Mouse (Mus musculus) telencephalon, adult 2 months (tissue): ENCODE measurements at regions not wholly inside any gene's neighbourhood (a gene's known extent, or its start where the extent isn't known, plus 50 kb on each side); places are given as distances from the start of the nearest gene placed in this dataset.
"Not testable (repeated sequence)": the region's sequence is repeated elsewhere in the genome, so short reads cannot be mapped to it uniquely, and the experiment has no call there.

Experiments
- DNase-seq: peaks from one replicate; pipeline ENCODE4 v3.0.0-alpha.2; 2011; ENCODE audit warnings: low read depth, low spot score

DNA sequence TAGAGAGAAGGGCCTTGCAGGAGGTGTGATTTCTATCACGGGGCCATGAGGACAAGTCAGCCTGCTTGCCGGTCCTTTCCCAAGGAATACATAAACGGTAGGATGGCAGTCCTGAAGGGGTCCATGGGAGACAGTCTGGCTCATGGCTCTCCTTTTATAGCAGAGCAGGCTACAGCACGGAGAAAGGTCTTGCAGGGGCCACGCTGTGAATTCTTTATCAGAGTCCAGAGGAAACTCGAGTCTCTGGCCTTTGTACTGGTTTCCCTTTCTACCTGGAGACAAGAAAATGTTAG lies 1984.0 kb downstream of the 4930444P10Rik start:
- no peak for DNase-seq

DNA sequence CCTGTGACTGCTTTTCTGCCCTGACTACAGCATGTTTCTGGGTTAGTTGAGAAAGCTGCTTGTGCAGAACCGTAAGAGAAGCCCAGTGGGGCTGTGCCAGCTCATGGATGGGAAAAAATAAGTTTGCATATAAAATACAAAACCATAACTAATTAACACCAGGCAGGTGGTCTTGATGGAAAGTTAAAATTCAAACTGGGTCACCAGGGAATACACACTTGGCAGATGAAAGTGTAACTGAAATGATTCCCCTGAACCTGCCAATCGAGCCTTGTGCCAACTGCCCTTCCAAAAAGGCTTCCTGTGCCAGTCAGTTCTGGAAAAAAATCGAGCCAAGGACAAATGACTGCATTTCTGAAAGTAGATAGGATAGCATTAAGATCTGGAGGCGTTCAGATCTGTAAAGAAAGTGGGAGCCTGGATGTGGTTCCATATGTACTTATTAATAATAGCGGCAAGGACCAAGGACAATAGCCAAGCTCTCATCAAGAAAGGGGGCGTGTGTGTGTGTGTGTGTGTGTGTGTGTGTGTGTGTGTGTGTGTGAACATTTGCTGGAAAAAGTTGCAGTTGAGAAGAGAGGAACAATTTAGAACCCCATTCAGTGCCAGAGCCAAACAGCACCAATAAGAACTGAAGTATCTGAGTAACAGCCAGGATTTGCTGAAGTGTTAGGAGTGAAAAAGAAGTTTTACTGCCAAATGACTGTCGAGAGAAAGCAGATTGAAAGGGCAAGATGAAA lies 1984.5 kb downstream of the 4930444P10Rik start:
- peak; percentile 38 for DNase-seq

DNA sequence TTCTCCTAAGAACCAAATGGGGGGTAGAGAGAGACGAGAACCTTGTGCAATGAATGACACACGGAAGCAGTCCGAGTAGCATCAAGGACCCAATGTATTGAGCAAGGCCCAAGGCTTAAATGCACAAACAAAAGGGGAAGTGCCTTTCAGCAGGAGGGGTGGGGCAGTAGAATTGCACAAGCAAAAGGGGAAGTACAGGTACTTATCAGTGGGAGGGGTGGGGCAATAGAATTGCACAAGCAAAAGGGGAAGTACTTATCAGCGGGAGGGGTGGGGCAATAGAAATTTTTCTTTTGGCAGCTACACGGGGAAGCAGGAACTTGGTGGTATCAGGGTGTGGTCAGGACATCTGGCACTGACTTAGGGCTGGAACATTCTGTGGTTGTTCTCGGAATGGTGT lies 1987.6 kb downstream of the 4930444P10Rik start:
- DNase-seq = not testable (repeated sequence)

DNA sequence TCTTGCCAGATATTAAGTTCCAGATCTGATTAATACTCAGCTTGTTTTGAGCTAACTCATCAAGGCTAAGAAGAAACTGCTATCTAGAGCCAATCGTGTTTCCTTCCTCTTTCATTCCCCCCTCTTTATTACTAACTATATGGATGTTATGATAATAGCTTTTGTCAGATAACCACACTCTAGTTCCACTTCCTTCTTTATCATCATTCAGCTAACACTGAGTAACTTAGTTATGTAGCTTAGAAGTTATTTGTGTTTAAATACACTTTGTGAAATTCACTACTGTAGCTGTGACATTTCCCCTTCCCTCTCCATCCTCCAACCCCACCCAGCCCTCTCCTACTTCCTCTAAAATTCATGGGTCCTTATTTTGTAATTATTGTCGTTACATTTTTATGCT lies 1988.6 kb downstream of the 4930444P10Rik start:
- no peak for DNase-seq

DNA sequence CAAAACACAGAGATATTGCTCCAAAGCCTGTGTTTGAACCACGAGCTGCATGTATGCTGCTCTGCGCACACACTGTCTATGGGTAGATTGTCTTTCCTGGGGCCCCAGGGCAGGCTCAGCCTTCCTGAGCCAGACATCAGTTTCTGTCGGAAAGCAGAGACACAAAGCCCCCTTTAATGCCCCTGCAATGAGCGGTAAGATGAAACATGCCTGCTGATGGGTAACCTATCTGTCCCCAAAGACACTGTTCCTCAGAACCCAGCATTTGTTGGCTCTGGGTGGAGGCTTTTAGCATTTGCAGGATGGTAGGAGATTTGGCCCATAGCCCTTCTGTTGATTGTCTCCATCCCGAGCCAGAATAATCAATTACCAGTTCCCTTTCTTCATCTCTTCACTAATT lies 1994.1 kb downstream of the 4930444P10Rik start:
- DNase-seq = no peak

DNA sequence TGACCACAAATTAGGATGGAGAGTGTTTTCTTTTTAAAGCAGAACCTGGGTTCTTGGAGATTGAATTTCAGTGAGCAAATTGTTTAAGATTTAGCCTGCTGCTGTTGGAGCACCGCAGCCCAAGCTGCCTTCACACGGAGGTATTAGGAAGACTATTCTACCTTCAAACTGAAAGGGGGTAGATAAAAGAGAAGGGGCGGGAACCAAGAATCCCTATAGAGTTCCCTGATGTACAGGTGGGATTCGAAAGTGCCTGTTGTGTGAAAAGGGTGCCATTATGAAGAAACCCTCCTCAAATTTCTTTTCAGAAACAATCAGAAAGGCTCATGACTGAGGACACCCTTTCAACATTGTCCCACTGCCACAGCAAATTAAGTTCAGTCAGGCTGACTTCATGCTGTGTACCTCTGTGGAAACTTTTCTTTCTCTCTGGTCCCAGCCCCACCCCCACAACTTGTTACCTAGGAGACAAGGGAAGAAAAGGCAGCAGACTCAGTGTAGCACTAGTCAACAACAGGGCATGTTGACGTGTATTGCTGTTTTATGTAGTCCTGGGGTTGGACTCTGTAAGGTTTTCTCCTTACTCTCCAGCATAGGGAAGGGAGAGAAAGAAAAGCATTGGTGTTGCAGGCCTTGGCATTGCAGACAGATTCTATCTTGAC lies 1995.4 kb downstream of the 4930444P10Rik start:
- no peak for DNase-seq

DNA sequence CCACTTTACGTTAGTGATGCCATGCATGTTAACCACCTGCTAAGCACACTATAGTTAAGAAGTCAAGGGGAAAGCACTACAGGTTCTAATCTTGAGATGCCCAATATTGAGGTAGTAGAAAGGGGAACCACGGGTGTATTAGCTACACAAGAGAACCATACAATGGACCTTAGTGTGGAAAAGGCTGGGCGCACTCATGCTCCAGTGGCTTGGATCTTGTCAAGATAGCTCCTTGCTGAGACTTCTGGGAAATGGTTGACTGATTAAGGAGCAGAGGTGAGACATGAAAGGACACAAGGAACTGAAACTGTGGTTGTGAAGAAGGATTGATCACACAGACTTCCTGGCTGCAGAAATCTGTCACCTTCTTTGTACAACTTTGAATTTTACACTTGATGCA lies 2028.3 kb downstream of the 4930444P10Rik start:
- DNase-seq = no peak

DNA sequence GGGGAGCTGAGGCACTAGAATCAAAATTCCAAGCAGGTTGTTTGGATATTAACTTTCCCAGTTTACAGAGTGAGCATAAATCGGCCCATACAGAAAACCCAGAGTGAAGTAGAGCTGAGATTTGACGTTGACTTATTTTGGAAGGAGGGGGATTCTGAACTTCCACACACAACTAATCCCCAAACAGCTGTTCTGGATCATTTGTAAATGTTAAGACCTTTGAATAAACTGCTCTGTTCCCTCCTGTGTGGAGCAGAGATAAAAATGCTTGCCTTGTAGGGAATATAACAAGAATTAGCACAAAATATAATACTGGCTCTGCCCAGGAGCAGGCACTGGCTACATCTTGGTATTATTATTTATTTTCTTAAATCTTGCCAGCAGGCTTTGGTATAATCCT lies 2057.0 kb downstream of the 4930444P10Rik start:
- DNase-seq = no peak

DNA sequence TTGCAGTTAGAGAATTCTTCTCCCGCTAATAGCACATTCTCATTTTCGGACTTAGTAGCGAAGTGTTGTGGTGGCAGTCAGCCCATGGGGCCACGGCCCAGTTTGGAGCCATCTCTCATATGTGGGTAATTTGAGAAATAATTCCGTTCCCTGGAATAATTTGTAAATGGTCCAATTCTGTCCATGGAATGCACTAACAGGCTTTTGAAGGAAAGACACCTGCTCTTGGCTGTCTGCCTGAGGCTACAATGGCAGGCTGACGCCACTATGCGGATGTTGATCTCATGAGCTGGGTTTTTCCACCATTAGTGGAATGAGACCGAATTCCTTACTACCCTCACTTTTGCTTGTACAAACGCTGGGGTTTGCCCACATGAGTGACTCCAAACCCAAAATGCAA lies 2081.6 kb downstream of the 4930444P10Rik start:
- DNase-seq = no peak

DNA sequence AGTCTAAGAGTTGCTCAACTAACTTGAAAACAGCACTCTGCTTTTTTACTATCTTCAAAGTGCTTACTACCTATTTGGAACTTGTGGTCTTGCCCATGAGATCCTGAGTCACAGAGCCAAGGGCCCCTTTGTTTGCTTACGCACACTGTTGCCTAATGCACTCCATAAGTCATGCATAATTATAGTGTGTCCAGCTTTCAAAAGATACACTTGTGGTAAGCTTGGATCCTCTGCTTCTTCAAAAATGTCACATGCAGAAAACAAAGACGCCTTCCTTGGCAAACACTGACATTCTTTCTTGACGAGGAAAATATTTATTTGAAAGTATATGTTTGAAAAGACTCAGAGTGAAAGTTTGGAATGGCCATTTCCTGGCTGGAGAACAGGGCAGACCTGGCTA lies 2082.3 kb downstream of the 4930444P10Rik start:
- DNase-seq = no peak

DNA sequence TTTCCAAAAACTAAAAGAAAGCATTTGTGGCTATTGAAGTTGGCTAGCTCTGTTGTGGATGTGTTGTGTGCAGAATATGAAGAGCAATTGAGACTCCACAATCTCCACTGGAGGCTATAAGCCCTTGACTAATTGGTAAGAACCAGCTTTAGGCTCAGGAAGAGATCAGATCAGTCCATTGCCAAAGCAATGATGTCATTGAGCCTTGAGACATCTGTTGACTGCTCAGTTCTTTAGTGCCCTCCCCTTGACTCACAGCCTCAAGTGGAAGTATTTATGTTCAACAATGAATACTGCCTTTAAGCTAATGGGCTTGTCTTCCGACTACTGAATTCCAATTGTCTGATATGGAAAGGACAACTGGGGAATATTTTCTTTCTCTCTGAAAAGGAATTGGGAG lies 2090.6 kb downstream of the 4930444P10Rik start:
- DNase-seq = no peak

DNA sequence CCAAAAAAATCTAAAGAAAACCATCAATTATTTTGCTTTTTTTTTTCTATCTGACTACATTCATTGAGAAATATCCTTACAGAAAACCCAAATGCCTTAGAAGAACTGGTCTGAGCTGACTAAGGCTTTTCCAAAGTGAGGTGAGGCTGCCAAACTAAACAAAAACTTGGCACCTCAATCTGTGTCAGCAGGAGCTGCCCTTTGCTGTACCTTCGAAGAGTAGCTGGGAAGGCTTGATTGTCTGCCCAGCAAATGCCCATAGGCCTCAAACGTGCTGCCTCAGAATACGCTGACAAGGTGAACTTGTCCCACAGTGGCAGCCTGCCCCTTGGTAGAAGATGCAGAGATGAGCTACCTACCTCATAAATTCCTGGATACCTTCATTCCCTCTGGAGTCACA lies 2091.7 kb downstream of the 4930444P10Rik start:
- no peak for DNase-seq

DNA sequence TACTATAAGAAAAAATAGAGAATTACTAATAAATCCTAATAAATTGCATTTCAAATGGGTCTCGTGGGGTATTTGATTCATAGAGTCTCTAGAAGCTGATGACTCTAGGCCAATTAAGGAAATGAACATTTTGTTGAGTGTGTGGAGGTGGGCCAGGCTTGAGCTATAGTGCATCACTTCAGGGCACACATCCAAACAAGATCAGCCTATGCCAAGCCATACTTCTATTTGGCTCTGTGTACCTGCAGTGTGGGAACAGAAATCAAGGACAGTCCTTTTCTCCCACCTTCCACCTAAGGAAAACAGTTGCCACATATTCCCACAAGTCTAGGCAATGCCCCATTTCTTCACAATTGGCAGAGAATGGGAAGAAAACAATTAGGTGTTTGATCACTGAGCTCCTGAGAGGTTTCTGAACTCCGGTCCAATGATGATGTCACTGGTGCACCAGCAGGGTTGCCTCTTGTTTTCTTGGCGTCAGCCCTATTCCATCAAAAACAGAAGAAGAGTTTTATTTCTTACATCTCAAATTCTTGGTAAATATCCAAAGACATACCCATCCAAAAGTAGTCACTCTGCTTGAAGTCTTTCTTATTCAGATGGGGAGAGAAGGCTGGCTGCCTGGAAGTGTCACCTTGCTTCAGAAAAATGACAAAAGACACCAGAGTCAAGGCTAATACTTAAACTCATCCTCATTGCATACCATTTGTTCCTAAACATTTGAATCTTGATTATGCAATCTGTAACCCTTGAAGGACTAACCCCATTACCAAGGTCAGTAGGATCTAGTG lies 2092.3 kb downstream of the 4930444P10Rik start:
- no peak for DNase-seq

DNA sequence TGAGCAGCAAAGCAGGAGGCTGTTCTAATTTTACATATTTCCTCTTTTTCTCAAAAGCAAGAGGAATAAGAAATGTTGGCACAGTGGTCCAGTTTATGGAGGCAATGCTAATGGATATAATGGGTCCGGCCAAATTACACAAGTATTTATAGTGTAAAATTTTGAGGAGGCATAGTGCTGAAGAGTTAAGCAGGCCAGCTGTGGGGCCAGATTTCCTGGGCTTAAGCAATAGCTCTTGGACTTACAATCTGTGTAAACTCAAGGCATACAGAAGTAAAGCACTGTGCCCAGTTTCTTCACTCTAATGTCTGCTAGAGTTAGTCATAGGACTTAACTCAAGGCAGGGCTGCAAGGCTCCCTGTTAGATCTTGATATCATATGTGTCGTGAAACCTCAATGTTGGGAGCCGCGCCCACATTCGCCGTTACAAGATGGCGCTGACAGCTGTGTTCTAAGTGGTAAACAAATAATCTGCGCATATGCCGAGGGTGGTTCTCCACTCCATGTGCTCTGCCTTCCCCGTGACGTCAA lies 2094.9 kb downstream of the 4930444P10Rik start:
- no peak for DNase-seq

DNA sequence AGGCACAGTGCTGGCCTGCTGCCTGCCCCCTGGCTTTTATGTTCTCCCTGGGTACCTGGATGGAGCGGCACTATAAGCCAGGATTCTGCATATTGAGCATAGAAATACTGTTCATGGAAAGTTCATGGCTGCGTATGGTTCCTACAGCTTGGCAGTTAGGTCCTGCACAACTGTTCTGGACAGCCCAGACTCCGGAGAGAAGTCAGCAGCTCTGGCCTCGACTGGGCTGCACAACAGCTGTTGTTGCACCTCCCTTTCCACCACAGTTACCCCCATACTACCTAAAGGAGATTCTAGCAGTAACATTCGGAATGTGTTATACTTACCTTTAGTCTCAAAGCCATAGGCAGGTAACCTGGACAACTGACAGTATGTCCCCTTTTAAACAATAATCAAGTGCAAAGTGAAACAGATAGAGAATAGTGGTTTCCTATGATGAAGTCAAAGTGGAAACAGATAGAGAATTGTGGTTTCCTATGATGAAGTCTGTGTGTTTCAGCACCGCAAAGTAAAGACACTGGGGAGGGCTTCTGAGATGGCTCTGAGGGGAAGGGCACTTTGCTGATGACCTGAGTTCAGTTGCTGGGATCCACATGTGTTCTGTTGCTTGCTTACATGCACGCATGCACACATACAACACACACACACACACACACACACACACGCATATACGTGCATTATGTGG lies 2099.2 kb downstream of the 4930444P10Rik start:
- DNase-seq = no peak

DNA sequence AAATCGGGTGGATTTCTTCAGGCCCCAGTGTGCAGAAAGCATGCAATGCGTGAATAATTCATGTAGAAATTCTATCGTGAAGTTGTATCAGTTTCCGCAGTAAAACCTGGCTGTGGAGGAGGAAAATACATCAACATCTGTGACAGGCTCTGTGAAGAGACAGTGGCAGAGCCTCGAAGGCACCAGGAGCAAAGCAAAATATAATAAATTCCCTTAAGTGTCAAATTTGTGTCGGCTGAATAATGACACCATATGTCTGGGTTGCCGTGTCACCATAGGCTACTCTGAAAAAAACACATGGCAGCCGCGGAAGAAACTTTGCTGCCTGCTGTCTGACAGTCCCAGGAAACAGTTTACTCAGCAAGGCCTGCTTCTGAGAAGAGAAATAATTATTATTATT lies 2100.1 kb downstream of the 4930444P10Rik start:
- no peak for DNase-seq

DNA sequence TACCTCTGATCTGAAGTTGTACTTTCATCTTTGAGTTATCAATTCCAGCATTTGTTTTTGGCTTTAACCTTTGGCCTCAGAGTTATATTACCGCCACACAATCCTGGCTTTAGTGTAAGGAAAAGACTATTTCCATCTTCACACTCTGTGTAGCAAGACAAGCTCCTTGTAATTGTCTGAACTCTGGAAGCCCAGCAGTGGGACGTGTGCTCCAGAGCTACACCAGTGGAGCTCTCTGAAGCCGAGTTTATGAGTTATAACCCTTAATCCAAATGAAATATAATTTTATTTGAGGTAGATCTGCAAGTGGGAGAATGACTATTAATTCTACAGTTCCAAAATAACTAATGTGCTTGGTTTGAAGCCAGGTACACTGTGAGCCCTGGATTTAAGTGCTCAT lies 2103.8 kb downstream of the 4930444P10Rik start:
- no peak for DNase-seq

DNA sequence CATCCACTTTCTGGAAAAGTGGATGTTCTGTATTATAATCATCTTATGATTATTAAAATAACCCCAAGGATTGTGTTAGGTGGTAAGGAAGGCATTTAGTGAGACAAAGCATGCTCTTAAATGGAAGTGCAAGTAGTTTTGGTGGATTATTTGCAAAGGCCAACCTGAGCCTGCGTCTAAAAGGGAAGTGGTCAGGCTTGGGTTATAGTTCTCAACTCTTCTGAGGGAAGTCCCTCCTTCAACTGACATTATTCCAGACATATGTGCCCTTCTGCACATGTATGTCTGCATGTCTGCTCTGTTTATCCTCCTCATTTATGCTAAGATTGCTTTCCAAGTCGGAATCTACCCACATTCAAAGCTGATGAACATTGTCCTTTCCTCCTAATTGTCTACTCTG lies 2108.3 kb downstream of the 4930444P10Rik start:
- no peak for DNase-seq

DNA sequence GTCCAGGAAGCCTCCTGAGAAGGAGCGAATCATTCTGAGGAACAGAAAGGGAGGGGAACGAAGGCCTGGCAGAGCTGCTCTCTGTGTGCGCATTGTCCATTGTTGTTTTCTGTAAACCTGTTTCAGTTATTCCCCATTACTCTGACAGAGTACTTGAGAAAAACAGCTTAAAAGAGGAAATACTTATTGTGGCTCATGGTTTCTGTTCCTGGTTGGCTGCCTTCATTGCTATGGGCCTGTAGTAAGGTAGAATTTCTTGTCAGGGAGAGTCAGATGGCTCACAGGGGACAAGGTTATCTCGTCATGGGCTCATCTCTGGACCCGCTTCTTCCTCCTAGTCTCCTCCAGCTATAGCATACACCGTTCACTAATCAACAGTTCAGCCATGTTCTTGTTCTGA lies 2112.9 kb downstream of the 4930444P10Rik start:
- DNase-seq = no peak

DNA sequence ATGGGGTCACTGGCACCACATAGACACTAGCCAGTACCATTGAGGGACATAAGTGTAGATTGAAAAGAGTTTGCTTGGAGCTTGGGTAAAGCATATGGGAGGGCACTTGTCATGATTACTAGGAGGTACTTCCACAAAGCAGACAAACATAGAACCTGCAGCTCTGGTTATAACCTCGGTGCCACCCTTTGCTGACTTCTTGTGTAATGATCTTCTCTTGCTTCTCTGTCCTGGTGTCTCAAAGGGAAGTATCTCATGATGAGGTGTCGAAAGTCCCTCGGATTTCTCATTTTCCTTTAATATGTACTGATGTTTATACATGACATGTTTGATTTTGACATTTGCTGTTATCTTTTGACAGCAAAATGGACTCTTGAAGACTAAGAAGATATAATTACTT lies 2114.5 kb downstream of the 4930444P10Rik start:
- DNase-seq = no peak

DNA sequence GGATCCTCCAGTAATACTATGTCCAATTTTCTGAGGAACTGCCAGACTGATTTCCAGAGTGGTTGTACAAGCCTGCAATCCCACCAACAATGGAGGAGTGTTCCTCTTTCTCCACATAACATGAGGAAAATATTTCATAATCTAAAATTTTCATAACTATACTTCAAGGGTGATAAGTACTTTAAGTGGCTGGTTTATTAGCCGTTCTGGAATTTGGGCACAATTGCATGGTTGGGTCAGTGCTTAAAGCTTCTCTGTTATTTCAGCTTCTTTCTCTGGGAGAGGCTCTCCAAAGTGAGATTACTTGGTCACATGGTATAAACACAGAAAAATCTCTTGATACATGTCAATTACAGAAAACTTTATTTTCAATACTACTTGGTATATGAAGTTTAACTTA lies 2115.9 kb downstream of the 4930444P10Rik start:
- no peak for DNase-seq

DNA sequence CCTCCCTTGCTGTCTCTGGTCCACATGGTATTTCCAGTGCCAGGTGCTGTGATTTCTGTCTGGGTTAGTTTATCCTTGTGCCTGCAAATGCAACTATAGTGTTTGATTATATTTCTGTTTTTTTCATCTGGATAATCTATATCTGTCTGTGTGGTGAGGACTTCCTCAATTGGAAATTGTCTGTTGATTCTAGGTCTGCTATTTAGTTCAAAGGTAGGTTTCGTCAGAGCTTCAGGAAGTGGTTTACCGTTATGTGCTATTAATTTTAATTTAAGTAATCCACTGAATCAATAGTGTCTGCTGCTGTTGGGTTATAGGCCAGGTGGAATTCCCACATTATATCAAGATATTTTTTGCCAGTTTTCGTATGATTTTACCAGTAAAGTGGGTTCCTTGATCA lies 2143.9 kb downstream of the 4930444P10Rik start:
- DNase-seq = no peak
